Mouse (Mus musculus) skeletal muscle tissue, adult 2 months (tissue): ENCODE results near the gene Snapc1.

Experiments used
- DNase-seq: peaks from one replicate; pipeline ENCODE4 v3.0.0-alpha.2; 2012; ENCODE audit warnings: low read depth, low spot score

Snapc1 gene

GRCm38 (mm10) chr12:73996906-73997296 is 32.6 kb downstream of the Snapc1 start:
- DNase-seq = no peak

- no peak for DNase-seq
Measured at GRCm38 (mm10) chr12:73997297-73998127, 33.2 kb downstream of the Snapc1 start, which contains the start of gene Syt16. Syt16 (plus strand) TSS chr12:73997661.

DNA sequence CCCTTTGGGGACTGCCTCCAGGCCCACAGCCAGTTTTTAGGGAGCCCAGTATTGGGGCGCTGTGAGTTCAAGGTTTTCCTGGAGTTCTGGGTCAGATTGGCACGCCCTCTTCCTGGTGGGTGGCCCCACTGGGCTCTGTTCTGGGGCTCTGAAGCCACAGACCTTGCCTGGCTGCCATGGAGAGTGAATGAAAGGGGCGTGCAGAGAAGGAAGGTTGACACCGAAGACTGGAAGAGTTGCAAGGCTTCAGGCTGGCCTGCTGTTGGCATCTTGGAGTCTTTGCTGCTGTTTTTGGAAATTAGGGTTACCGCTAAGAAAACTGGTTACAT is 33.8 kb downstream of the Snapc1 start:
- no peak for DNase-seq

- DNase-seq = no peak
Measured at GRCm38 (mm10) chr12:74002449-74002848, 38.2 kb downstream of the Snapc1 start.

- DNase-seq = peak; percentile 22
Measured at GRCm38 (mm10) chr12:74009448-74009911, 45.2 kb downstream of the Snapc1 start.

- DNase-seq = peak; percentile 37
Measured at GRCm38 (mm10) chr12:74013739-74014138, 49.5 kb downstream of the Snapc1 start.

GRCm38 (mm10) chr12:74014739-74015270 is 50.5 kb downstream of the Snapc1 start:
- no peak for DNase-seq

GRCm38 (mm10) chr12:74015491-74015890 is 51.2 kb downstream of the Snapc1 start:
- no peak for DNase-seq

GRCm38 (mm10) chr12:74023260-74023659 is 59.0 kb downstream of the Snapc1 start:
- no peak for DNase-seq

DNA sequence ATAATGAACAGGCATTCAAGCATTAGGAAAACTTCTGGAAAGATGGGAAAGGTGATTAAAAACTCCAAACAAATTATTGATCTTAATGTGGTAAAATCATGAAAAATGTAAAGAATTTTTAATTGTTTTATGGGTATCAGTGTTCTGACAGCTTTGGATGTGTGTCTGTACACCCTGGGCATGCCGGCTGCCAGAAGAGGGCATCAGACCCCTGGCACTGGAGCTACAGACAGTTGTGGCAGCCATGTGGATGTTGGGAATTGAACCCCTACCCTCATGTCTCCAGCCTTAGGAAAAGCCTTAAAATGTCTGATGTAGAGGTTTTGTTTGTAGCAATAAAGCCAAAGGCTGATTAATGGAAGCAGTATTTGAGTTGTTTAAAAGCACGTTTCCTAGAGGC is 60.6 kb downstream of the Snapc1 start:
- no peak for DNase-seq
